Mouse (Mus musculus) embryo, embryonic 10.5 days (tissue): ENCODE measurements at regions not wholly inside any gene's neighbourhood (a gene's known extent, or its start where the extent isn't known, plus 50 kb on each side); places are given as distances from the start of the nearest gene placed in this dataset.

Experiments used
- DNase-seq: peaks from one replicate; pipeline ENCODE4 v3.0.0-alpha.2; 2015; ENCODE audit warnings: low spot score

- DNase-seq = peak; percentile 18
Measured at GRCm38 (mm10) chr3:83689068-83689976, 76.8 kb upstream of the Sfrp2 start.

- DNase-seq = no peak
Measured at GRCm38 (mm10) chr3:83694505-83694904, 71.6 kb upstream of the Sfrp2 start.

GRCm38 (mm10) chr3:83699751-83700150 lies 66.4 kb upstream of the Sfrp2 start:
- no peak for DNase-seq

DNA sequence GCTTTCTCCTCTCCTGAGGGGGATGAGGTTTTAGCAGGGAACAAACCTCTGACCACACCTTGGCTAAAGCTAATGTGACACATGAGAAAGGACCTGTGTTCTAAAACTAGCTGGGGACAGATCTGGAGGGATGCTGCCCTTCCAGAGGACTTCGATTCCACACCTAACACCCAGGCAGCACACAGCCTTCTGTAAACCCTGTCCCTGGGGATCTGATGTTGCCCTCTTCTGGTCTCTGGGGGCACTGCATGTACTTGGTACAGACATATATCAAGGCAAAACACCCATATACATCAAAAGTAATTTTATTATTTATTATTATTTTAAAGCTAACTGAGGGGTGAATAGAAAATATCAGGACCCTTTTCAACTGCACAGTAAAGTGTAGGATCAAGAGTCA lies 65.0 kb upstream of the Sfrp2 start:
- DNase-seq = peak; percentile 72

DNA sequence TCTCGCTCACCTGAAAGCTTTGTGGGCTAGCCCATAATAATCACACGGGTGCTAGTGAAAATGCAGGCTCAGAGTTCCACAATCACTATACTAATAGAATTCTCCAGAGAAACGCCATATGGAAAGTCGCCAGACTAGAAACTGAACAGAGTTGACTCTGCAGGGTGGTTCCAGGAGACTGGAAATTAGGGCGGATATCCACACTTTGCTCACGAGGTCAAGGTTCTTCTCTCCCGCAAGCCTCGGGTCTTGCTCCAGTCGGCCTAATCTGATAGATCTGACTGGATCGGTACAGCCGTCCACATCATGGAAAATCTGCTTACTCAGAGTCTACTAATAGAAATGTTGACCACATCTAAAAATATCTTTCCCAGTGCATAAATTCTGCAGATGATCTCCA lies 61.6 kb upstream of the Sfrp2 start:
- DNase-seq = no peak

DNA sequence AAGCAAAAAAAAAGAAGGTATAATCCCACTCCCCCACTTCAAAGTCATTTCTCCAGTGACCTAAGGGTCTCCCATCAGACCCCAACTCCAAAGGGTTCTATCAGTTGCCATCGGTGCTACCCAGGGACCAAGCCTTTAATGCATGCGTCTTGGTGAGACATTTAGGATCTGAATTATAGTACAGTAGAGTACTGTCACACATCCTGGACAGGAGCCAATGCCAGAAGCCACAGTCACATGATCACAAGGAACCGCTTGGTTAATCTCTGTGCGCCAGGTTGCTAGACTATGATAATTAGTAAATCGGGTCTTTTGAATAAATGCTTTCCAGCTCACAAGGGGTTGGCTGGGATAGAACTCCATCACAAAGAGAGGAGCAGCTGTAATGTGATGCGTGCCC lies 60.9 kb upstream of the Sfrp2 start:
- no peak for DNase-seq

DNA sequence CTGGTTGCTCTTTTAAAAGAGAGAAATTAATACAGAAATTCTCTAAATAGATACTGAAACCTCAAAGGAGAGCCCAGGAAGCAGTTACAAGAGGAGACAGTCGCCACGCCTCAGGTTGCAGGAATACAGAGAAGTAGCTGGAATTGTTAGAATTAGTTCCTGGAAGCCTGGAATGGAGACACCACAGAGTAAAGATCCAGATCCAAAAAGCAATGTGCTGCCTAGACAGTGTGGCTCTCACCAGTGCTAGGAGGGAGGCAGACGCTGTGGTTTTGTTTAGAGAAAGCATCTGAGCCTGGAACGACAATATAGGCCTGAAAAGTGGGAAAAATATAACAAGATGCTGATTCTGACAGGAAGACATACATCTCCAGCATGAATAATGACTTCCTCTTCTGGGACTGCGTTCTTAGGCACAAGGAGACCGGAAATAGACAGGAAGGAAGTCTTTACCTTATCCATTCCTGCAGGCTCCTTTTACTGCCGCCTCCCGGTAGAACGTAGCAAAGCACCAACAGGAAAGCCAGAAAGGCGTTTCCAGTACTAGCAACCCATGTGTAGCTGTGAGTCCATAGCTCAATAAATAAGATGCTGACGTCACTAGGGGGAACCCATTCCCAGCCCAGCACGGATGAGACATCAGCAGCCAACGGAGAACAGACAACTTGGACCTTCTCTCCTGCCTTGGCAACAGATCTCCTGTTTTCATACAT lies 59.4 kb upstream of the Sfrp2 start:
- DNase-seq = peak; percentile 24

- DNase-seq = no peak
Measured at GRCm38 (mm10) chr3:83707278-83707677, 58.8 kb upstream of the Sfrp2 start.

GRCm38 (mm10) chr3:83708973-83709372 lies 57.1 kb upstream of the Sfrp2 start:
- DNase-seq = no peak

- no peak for DNase-seq
Measured at GRCm38 (mm10) chr3:83709531-83709930, 56.6 kb upstream of the Sfrp2 start.

- DNase-seq = peak; percentile 28
Measured at GRCm38 (mm10) chr3:83710995-83711541, 55.1 kb upstream of the Sfrp2 start.

GRCm38 (mm10) chr3:83712355-83712754 lies 53.8 kb upstream of the Sfrp2 start:
- DNase-seq = no peak

DNA sequence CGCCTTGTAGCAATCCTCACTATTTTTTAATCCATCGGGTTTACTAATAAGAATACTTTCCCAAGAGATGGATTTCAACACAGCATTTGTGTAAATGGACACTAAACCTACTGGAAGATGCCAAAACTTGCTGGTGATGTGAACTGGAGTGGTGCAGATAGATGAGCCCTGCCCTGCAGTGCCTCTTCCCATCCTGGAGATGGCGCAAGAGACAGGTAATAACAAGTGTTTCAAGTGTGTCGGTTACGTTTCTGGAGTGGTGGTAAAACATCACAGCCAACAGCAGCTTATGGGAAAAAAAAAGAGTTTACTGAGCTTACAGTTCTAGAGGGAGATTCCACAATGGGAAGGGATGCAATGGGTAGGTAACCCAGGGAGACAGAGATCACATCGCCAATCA lies 51.5 kb upstream of the Sfrp2 start:
- DNase-seq = peak; percentile 39
